Mouse (Mus musculus) lung, adult 2 months (tissue): ENCODE data around the gene Ms4a4d.

Experiments used
- CTCF ChIP-seq: fragments of 200-500 bp; IDR thresholded peaks from 2 replicates; pipeline ENCODE4 v1.5.1; 2011; ENCODE audit warnings: mild to moderate bottlenecking, low read length, control low read depth; ENCODE audit not compliant: insufficient read depth
- POLR2A ChIP-seq: fragments of 200-500 bp; IDR thresholded peaks from 2 replicates; pipeline ENCODE4 v1.6.1; 2011; ENCODE audit warnings: low read depth, mild to moderate bottlenecking, control low read depth, low read length, borderline replicate concordance; ENCODE audit errors: extremely low read depth

- TF ChIP-seq CTCF (no peak), POLR2A (no peak)
Measured at GRCm38 (mm10) chr19:11537336-11537735, 735 bp downstream of the Ms4a4d start.
